Mouse (Mus musculus): ENCODE measurements around the gene Dact1.

DNA sequence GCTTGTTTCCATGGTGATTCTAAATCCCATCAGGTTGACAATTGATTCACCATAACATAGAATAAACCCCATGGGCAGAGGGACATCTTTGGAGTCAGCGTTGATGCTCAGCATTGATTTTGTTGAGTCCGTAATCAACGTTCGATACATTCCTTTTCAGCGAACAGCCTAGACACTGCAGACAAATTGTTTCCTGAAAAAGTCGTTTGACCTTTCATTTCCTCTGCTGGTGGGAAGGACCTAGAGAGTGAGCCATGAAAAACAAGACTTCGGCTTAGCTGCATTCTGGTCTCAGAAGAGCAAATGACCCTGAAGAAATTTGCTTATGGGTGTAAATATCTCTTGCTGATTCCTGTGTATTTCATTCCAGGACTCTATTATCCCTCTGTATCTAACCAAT, 55.5 kb downstream of the Dact1 start:
- no peak for TF ChIP-seq EP300 (IDR thresholded peaks at IDR 0.05; ENCODE audit: low read depth)
- TF ChIP-seq CTCF (IDR thresholded peaks at IDR 0.05; ENCODE audit: low read depth), result no peak
